Mouse (Mus musculus) testis, postnatal 14 days (tissue): ENCODE results near the gene Pop4.

ENCODE experiments used
- DNase-seq: peaks from one replicate; pipeline ENCODE4 v3.0.0; 2021; ENCODE audit warnings: low spot score

Gene Pop4

GRCm38 (mm10) chr7:38219526-38219925 is 51.7 kb downstream of the Pop4 start:
- DNase-seq: no peak

- DNase-seq: no peak
These were observed 52.4 kb downstream of the Pop4 start for GRCm38 (mm10) chr7:38218631-38219367.

- DNase-seq: peak; percentile 85
These were observed 53.6 kb downstream of the Pop4 start for GRCm38 (mm10) chr7:38217417-38218171.

GRCm38 (mm10) chr7:38215697-38216096 is 55.5 kb downstream of the Pop4 start:
- DNase-seq: no peak

- no peak for DNase-seq
These were observed 55.9 kb downstream of the Pop4 start for GRCm38 (mm10) chr7:38215281-38215680.

GRCm38 (mm10) chr7:38214473-38215214 is 56.6 kb downstream of the Pop4 start:
- no peak for DNase-seq

- DNase-seq: no peak
These were observed 58.6 kb downstream of the Pop4 start for GRCm38 (mm10) chr7:38212651-38213062.
